Mouse (Mus musculus) NIH3T3 (cell line): Measurements from ENCODE around the gene Dleu7.

Source experiments
- DNase-seq: peaks from one replicate; pipeline ENCODE4 v3.0.0-alpha.2; 2012; ENCODE audit warnings: low read depth

Dleu7 gene

DNA sequence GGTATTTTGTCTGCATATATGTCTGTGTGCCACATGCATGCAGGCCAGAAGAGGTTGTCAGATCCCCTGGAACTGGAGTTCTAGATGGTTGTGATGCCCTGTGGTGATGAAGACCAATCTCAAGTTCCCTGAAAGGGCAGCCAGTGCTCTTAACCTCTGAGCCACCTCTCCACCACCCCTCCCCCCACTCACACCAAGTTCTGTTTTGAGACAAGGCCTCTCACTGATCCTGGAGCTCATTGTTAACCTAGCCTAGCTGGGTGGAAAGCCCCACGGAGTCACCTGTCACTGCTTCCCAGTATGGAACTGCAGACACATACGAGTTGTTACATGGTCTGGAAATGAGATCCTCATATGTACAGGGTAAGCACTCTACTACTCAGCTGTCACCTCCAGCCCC, 9.9 kb downstream of the Dleu7 start:
- DNase-seq = no peak

DNA sequence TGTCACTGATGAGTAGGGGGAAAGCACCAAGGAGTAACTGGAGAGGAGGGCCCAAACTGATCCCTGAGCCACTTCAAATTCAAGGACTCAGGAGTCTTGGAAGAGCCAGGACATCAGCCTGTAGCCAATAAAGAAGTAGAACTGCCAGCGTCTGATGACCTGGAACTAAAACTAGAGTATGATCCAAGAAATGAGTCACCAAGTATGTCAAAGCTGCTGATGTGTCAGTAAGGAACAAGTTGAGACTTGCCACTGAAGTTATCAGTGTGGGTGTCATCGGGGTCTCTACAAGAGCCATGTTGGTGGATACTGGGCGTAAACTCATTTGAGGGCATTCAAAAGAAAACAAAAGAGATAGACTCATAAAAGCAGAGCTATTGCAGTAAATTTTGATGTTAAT, 19.2 kb downstream of the Dleu7 start:
- no peak for DNase-seq

DNA sequence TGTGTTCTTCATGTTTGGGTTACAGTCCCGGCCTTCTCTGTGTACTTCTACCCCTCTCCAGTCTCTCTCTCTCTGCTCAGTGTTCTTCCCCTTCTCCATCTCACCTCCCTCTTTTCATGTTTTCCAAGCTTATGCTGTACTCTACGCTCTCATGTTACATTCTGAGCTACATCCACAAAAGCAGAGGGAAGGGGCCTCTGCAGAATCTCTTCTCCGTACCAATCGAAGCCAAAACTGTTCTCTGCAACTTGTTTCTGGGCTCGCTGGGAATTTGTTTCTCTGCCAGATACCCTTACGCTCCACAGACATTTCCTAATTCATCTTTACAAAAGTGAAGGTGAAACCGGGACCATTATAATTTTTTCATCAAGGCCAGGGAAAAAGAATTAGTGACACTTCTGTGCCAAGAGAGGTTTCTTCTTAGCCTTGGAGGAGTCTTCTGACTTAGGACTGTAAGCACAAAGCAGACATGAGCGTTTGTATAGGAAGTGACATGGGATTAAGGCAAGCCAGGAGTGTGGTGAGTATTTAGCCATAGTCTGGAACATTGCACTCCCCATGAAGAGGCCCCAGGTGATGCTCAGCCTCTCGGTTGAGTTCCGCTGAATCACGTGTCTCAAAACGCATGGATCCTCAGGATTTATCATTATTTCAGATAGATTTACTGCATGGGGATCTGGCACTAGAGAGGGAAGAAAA, 22.0 kb downstream of the Dleu7 start:
- DNase-seq = no peak

DNA sequence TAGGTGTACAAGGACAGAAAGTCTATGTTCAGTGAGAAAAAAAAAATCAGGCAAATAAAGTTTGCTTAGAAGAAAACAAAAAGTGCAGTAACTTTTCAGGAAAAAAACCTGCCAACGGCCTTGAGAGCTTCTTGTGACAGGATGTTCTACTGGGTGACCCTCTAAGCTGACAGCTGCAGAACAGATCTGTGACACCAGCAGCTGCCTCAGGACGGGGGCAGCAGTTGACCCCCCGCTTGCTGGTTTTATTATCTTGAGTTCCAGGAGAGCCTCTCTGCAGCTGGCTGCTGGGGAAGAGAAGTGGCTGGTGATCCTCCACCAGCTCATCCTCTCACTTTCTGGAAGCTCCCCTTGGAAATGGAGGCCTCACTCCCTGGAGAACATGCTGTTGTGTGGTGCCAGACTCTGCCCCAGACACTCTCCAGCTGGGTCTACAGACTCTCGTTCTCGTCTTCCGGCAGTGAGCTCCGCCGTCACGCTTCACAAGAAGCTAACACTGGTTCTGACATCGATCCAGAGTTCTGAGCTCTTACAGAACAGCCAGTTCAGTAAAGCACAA, 33.8 kb downstream of the Dleu7 start:
- DNase-seq = no peak

DNA sequence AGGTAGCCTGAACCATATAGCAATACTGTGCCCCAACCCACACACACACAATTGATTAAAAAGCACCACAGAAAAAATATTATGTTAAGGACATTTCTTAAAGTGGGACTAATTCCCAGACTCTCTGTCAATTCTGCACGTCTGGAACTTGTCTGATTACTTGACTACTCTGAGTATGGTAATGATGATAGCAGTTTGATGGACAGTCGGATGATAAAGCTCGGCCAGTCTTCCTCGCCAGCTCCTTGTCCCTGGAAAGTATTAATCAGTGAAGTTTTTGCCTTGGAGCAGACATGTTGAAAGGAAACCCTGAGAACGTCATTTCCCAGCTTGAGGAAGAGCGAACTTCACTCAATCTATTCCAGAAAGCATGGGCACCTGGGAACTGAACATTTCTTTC, 34.7 kb downstream of the Dleu7 start:
- no peak for DNase-seq

DNA sequence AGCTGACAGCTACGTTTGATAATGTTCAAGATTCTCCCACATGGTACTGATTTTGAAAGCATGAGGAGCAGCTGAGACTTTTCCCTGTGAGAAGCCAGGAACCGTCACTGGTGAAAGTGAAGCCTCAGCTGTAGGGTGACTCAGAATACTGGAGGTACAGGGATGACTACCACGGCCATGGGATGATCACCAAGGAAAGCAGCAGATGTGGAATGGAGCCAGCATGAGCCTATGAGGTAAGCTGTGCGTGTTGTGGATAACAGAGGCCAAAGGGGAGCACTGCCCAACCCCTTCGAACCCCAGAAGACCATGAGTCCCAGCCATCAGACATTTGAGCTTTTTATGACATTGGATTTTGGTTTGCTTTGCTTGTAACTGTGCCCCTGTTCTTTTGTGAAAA, 36.8 kb downstream of the Dleu7 start:
- DNase-seq = peak; percentile 22

DNA sequence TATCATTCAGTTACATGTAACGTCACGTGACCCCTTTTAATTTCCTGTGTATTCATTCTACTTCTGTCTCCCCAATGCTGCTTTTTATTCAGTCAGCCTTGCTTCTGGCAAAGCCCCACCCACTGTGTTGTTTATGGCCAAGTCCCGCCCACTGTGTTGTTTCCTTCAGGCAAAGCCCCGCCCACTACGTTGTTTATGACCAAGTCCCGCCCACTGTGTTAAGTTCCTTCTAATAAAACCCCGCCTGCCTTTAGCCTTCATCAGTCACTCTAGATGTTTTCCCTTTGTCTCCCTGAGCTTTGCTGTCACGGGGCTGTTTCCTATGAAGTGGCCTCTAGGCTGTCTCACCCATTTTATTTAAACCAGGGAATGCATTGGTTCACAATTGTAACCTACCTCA, 38.5 kb downstream of the Dleu7 start:
- DNase-seq = peak; percentile 7

DNA sequence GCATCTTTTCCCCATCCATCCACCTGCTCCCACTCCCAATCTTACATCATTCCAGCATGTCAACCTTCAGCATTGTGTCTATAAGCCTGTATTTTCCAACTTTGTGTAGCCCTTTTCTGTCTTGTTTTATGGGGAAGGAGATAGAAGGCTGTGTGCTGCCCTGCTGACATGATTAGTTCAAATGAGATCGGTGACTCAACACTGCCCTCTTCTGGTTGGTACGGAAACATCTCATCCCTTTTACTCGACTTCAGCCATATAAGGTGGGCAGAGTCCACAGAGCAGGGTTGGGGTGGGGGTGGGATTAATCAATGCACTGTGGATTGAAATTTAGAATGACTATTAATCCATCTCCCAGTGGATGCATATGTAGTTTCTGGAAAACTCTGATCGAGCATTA, 40.8 kb downstream of the Dleu7 start:
- DNase-seq = peak; percentile 83

DNA sequence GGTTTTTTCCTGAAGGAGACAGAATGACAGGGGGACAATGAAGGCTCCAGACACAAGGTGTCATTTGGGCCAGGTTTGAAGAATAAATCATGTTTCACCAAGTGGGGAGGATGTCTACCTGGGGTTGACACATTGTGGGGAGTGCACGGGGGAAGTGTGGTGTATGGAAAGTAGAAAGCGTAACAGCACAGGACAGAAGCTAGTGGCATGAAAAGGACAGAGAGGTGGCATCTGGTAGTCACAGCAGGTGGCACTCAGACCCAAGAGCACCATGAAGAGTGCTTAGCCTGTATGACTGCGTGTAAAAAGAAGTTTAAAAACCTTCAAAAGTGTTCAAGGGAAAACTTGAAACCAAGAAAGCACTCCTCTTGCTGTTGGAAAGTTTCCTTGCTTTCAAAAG, 42.8 kb downstream of the Dleu7 start:
- no peak for DNase-seq

DNA sequence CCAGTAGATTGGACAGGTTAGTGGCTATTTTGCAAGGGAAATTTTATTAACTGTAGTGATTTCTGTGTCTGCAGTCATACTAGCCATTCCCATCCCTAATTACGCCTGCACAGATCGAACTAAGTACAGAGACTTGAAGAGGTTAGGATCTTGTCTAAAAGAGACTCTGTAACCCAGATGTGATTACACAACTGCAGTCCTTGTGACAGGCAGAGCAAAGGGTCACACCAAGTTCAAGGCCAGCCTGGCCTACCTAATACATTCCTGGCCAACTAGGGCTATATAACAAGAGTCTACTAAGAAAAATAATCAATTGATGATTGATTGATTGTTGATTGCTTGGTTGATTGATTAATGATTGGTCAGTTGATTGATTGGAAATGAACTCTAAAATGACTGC, 43.6 kb downstream of the Dleu7 start:
- no peak for DNase-seq

DNA sequence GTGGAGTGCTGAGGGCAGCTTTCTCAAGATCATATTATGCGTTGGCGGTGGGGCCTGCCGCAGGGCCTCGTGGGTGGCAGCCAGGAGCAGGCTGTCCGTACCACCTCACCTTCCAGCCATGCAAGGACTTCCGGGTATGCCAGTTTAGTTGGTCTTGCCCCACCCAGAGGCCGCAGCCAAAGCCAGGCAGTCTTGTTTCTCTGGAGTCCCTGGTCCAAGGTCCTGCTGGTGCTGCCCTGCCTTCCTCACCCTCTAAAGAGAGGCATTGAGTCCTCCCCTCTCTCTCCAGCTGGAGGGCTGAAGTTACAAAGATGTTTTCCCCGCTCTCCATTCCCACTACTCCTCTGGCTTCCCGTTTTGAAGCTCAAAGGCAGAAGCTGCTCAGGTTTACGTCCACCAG, 44.1 kb downstream of the Dleu7 start:
- DNase-seq = no peak

DNA sequence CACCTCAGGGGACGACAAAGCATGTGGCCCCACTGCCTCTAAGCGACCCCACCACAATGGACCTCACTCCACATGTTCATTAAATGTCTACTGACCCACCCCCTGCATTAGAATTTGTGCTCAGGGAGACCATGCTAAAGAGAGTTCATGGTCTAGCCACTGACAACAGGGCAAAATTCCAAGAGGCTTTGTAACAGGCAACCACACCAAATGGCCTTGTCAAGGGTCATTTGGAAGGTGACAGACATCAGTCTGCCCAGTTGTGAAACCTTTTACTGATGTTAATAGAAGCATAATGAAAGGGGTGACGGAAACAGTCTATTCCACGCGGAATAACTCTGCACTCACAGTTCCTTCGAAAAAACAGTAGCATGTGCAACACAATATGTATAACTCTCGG, 44.5 kb downstream of the Dleu7 start:
- no peak for DNase-seq

DNA sequence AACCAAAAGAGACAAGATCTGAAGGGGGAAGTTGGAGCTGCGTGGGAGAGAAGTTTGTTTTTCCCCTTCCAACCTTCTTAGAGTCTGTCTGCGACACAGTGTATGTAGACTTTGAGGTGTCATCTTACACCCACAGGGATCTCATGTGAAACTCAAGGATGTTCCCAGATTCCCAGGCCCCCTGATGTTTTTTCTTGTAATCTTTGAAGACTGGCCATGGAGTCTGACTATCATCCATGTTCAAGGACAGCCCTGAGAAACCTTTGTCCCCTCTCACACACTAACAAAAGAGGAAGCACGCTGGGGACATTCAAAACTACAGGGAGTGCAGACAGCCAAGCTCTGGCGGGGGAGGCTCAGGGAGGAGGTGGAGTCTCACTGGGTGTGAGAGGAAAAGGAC, 47.3 kb downstream of the Dleu7 start:
- no peak for DNase-seq

DNA sequence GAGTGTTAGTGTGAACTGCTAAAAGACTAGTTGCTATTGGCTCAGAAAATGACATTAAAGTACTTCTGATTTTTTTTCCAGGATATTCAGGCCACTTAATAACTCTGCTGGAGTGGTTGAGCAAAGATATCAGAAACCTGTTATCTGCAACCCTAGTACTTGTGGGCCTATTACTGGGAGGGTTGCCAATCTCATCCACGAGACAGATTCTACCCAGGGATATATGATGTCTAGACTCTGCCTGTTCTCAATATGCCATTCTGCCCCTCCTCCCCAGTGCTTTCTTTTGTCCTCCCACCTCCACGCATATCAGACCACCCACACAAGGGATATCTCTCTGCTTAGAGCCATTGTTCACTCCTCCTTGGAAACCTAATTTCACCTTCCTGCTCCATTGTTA, 49.3 kb downstream of the Dleu7 start:
- DNase-seq = no peak

DNA sequence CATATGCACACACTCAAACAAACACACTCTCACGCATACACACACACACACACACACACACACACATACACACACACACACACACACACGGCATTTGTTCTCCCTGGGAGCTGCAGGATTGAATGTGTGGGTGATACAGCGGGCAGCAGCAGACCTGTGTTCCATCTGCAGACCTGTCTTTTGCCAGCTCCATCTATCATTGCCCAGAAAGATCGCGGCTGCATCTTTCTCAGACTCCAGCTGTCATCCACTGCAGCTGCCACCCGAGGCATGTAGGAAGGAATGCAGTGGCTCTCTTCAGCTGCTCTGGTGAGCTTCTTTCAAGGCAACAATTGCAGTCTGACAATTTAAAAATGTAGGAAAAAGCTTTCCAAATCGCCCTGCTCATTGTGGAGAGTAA, 56.9 kb downstream of the Dleu7 start:
- DNase-seq = no peak

DNA sequence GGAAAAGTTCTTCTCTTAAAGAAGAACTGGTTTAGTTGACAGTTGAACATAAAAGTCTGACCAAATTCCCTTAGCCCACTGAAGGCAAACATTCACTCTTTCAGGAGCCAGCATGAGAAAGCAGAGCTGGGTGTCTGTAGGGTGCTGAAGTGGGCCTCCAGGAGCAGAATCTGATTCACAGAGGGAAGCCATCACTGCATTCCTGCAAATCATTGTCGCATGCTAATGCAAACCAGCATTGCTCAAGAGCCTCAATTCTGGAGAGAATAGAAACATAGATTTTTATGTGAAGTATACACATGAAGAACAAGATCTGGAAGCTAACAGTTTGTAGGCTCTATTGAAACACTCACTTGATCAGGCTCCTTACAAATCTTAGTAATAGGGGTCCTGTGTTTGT, 57.6 kb downstream of the Dleu7 start:
- no peak for DNase-seq

DNA sequence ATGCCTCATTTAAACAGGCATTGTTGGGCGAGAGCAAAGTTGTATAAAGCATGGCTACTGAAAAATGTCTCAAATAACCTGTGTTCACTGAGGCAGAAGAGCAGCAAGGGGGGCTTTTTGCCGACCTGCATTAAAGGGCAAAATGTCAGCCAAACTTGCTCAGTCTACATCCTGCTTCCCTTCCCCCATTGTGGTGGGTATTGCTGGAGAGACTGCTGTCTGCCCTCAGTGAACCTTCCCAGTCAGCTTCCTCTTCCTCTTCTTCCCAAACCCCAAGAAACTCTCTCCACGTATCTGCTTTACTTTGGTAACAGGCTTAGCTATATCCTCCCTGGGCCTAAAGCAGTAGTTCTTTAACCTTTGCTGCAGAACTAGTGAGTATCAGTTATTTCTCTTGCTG, 61.9 kb downstream of the Dleu7 start:
- no peak for DNase-seq

DNA sequence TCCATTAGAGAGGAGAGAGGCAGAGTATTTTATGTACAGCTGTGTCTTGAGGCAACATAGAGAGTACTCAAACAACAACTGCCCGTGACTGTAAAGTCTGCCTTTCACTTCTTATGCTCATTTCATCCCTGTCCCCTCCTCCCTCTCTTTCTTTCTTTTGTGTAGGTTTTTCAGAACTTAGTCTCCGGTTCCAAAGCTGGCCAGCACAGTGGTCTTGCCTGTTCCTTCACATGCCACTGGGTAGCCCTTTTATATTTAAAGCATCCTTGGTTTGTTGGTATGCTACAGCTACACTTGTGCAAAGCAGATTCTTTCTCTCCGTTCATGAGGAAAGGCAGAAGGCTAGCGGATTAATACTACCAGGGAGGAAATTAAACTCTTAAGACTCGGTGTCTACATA, 65.7 kb downstream of the Dleu7 start:
- no peak for DNase-seq

DNA sequence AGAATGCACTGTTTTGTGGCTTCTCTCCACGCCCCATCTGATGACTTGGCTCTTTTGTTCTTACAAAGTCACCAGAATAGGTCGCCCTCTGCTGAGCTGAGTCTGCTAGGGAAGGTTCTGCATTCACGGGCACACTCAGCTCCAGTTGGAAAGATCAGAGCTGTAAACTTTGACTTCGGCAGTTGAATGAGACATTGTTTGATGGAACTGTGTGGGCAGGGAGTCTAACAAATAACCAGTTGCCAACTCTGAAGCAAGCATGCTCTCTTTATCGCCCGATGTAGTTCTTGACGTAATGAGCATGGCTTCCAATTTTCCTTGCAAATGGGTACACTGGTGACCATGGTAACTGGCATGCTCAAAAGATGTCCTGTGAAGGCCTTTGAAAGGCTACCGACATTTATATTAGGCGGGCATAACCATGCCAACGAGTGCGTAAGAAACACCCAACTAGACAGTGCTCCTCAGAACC, 66.2 kb downstream of the Dleu7 start:
- peak; percentile 2 for DNase-seq
